Mouse (Mus musculus): ENCODE results near the gene Mamdc2.

GRCm38 (mm10) chr19:23299987-23300386 lies 148.3 kb downstream of the Mamdc2 start:
- no peak for TF ChIP-seq CTCF (IDR thresholded peaks at IDR 0.05; ENCODE audit: low read depth, low read length)
- TF ChIP-seq POLR2A (IDR thresholded peaks at IDR 0.05; ENCODE audit: borderline replicate concordance, low read depth, low read length) = no peak
